Mouse (Mus musculus) hindbrain, embryonic 12.5 days (tissue): ENCODE results near the gene F11. TPM values are rescaled to one million over a fixed set of nuclear protein-coding genes. Genes with fewer than 3 reads are reported as not detected.

Experiments used
- ATAC-seq: fragments of 200-750 bp; cut with Nextera tagmentation; 2 replicates; pipeline ENCODE4 v1.8.0; 2017; ENCODE audit warnings: moderate TSS enrichment; ENCODE audit not compliant: low FRiP score
- H3K27ac ChIP-seq: fragments of 300-500 bp; sonication (generic); 2 replicates; pipeline ENCODE4 v1.5.1; 2016; ENCODE audit warnings: mild to moderate bottlenecking
- H3K27me3 ChIP-seq: fragments of 300-500 bp; sonication (generic); 2 replicates; pipeline ENCODE4 v1.6.1; 2016; ENCODE audit warnings: mild to moderate bottlenecking
- H3K36me3 ChIP-seq: fragments of 300-500 bp; sonication (generic); 2 replicates; pipeline ENCODE4 v1.6.1; 2016; ENCODE audit warnings: mild to moderate bottlenecking
- H3K4me1 ChIP-seq: fragments of 300-500 bp; sonication (generic); 2 replicates; pipeline ENCODE4 v1.6.1; 2016
- H3K4me2 ChIP-seq: fragments of 300-500 bp; sonication (generic); replicated peaks from 2 replicates; pipeline ENCODE4 v1.6.1; 2016; ENCODE audit warnings: mild to moderate bottlenecking
- H3K4me3 ChIP-seq: fragments of 300-500 bp; sonication (generic); 2 replicates; pipeline ENCODE4 v1.5.1; 2016; ENCODE audit warnings: mild to moderate bottlenecking
- H3K9ac ChIP-seq: fragments of 300-500 bp; sonication (generic); 2 replicates; pipeline ENCODE4 v1.6.1; 2016; ENCODE audit warnings: mild to moderate bottlenecking, moderate library complexity
- H3K9me3 ChIP-seq: fragments of 300-500 bp; sonication (generic); replicated peaks from 2 replicates; pipeline ENCODE4 v1.6.1; 2016; ENCODE audit warnings: mild to moderate bottlenecking
- WGBS: fragments of 180-500 bp; shearing (Covaris S2); methylation state at CpG from one replicate; pipeline ENCODE4 v1.1.7; 2016; 5-methylcytosine and 5-hydroxymethylcytosine counted together
- polyA plus RNA-seq: library from polyadenylated mRNA; unstranded; fragments of >200 nt; fragmentation: Nextera tagmentation; extraction: Ambion mirVana; gene quantifications from 2 replicates; pipeline ENCODE4 v1.2.1, GENCODE M21; 2016

F11 gene
- not detected in 2 replicates for polyA plus RNA-seq

DNA sequence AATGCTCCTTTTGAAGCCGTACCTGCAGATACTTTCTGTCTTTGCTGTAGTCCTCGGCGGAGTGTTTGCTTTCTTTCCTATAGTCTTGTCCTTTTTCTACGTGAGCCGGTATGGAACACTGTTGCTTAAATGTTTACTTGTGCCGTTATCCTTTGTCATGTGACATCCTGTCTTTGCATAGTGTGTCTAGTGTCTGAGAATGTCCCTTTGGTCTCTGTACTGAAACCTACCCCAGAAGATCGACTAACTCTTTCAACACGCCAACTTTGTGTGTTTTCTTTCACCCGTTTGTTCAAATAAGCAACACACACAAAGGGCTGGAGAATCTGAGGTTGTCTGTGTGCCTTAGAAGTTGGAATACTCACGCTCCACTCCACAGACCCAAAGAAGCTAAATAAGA lies at the start of gene F11:
Gene F11, minus strand, starts transcription at position 112 of the 400 bp plus-strand sequence.
- WGBS: 80% methylated on average over 10 of the region's 10 CpGs

GRCm38 (mm10) chr8:45310967-45311366 lies 49.1 kb upstream of the F11 start:
- no peak for ATAC-seq
- Histone ChIP-seq H3K4me2 (no peak overlapping the region), H3K4me3 (no peak overlapping the region), H3K27me3 (no peaks in the 10 kb centered on the region), H3K9ac (no peak overlapping the region), H3K36me3 (no peaks in the 10 kb centered on the region), H3K9me3 (no peaks in the 10 kb centered on the region), H3K4me1 (no peaks in the 10 kb centered on the region), H3K27ac (no peak overlapping the region)
- 87% methylated on average over 4 of the region's 4 CpGs for WGBS

More for the DNA sequence above, at the start of gene F11:
- ATAC-seq: no peak
- no peak within 1 kb of the TSS for H3K4me3 ChIP-seq
- no peak within 1 kb of the TSS for H3K27ac ChIP-seq
- no peaks in the 10 kb centered on the region for H3K27me3 ChIP-seq
- H3K4me1 ChIP-seq: no peaks in the 10 kb centered on the region
- no peak within 1 kb of the TSS for H3K4me2 ChIP-seq
- 0 out of 2 replicates have a peak, but pooled peaks cover 8% of the 10 kb centered on the region for H3K9me3 ChIP-seq
- H3K9ac ChIP-seq: no peak within 1 kb of the TSS
- no peaks in the 10 kb centered on the region for H3K36me3 ChIP-seq

DNA sequence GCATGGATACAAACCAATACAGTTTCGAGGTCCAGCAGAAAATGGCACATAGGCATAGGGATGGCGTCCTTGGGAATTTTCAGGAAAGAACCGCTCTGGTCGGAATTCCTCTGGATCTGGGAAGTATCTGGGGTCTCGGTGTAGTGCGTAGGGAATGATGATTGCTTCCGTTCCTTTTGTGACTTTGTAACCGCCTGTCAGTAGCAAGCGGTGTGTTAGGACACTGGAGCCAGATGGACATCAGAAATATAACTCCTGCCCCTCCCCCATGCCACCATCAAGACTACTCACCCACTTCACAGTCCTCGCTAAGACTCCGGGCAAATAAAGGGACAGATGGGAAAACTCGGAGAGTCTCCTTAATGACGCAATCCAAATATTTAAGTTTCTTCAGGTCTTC lies 46.5 kb upstream of the F11 start, which contains the start of gene Gm45753:
Gene Gm45753, minus strand, starts transcription at position 101 of the 400 bp plus-strand sequence.
- Histone ChIP-seq H3K4me3 (no peak within 1 kb of the TSS), H3K9ac (no peak within 1 kb of the TSS), H3K36me3 (no peaks in the 10 kb centered on the region), H3K27me3 (no peaks in the 10 kb centered on the region), H3K4me2 (no peak within 1 kb of the TSS), H3K9me3 (no peaks in the 10 kb centered on the region), H3K4me1 (no peaks in the 10 kb centered on the region), H3K27ac (no peak within 1 kb of the TSS)
- ATAC-seq: no peak
- 94% methylated on average over 13 of the region's 13 CpGs for WGBS

DNA sequence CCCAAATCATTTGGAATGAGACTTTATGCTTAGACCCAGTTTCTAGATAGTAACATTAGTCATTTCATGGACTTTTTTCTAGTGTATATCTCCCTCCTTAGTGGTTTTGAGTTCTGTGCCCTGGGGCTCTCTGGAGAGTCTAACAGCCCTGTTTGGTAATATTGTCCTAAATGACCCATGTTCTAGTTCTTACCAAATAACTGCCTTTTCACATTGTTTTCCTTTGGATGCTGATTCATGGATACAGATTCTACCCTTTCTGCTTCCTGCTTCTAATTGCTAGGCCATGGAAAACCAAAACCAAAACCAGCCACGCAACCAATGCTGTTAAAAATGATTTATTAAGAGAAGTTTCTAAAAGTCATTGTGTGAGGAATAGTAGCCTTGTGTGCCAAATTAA lies 43.6 kb upstream of the F11 start:
- Histone ChIP-seq H3K4me2 (no peak overlapping the region), H3K4me3 (no peak overlapping the region), H3K36me3 (no peaks in the 10 kb centered on the region), H3K9ac (no peak overlapping the region), H3K27me3 (no peaks in the 10 kb centered on the region), H3K27ac (no peak overlapping the region), H3K4me1 (no peaks in the 10 kb centered on the region), H3K9me3 (no peaks in the 10 kb centered on the region)
- WGBS: 79% methylated on average over 1 of the region's 1 CpGs
- ATAC-seq: no peak

DNA sequence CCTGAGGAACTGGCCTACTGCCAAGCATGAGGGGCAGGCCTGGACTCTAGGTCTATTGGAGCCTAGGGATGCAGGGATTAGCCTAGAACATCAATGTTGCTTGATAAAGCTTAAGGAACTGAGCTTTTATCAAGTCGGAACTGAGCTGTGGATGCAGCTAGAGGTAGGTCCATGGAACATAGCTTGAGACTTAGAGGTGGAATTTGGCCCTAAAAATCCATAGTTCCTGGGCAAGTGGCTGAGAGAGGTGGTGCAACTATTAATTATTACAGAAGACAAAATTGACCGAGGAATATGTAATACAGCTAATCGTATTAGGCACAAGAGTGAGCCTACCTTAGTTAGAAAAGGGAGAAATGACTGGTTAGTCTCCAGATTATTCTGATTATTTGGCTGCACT lies 42.5 kb upstream of the F11 start:
- ATAC-seq: no peak
- H3K9me3 ChIP-seq: no peaks in the 10 kb centered on the region
- no peak overlapping the region for H3K4me2 ChIP-seq
- H3K27me3 ChIP-seq: no peaks in the 10 kb centered on the region
- H3K36me3 ChIP-seq: no peaks in the 10 kb centered on the region
- H3K9ac ChIP-seq: no peak overlapping the region
- H3K27ac ChIP-seq: no peak overlapping the region
- 94% methylated on average over 3 of the region's 3 CpGs for WGBS
- no peak overlapping the region for H3K4me3 ChIP-seq
- no peaks in the 10 kb centered on the region for H3K4me1 ChIP-seq

DNA sequence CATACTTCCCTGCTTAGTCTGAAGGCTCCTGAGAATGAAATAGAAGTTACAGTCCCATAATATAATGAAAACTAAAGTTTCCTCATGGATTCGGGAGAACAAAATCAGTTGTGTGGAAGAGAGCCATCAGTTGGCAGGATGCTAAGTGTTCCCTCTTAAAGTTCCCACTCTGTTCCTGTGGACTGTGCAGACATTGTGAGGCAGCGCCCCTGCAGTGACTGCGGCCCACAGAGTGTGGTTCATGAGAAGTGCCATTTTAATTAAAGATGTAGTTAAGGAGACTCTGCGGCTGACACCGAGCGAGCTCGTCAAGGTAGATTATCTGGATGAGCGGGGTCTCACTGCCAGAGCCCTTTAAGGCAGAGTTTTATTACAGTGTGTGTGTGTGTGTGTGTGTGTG lies 40.6 kb upstream of the F11 start:
- Histone ChIP-seq H3K36me3 (no peaks in the 10 kb centered on the region), H3K9me3 (no peaks in the 10 kb centered on the region), H3K4me1 (no peaks in the 10 kb centered on the region), H3K27ac (no peak overlapping the region), H3K4me2 (no peak overlapping the region), H3K27me3 (no peaks in the 10 kb centered on the region), H3K4me3 (no peak overlapping the region), H3K9ac (no peak overlapping the region)
- WGBS: 85% methylated on average over 8 of the region's 8 CpGs
- no peak for ATAC-seq

DNA sequence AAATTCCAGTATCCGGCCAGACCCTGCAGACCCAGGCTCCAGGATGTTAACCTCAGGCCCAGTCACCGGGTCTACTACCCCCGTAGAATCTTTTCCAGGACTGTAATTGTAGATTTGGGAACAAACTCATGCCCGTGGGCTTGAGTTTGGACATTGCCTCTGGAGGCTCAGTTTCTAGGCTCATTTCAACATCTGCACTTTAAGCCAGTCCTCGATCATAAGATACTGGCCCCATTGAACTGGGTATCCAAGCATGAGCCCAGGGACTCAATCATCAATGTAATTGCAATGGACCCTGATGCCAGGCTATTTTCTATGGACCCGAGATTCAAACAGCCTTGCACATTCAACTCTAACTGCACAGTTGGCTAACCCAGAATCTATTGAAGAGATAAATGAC lies 33.4 kb upstream of the F11 start:
- Histone ChIP-seq H3K27ac (no peak overlapping the region), H3K36me3 (no peaks in the 10 kb centered on the region), H3K4me2 (no peak overlapping the region), H3K9me3 (no peaks in the 10 kb centered on the region), H3K4me1 (no peaks in the 10 kb centered on the region), H3K9ac (no peak overlapping the region), H3K27me3 (no peaks in the 10 kb centered on the region), H3K4me3 (no peak overlapping the region)
- ATAC-seq: no peak
- WGBS: 91% methylated on average over 6 of the region's 6 CpGs

GRCm38 (mm10) chr8:45294687-45295086 lies 32.9 kb upstream of the F11 start, which contains the start of gene Klkb1:
Gene Klkb1, minus strand, starts transcription at chr8:45294859.
- H3K9me3 ChIP-seq: no peaks in the 10 kb centered on the region
- H3K27ac ChIP-seq: no peak within 1 kb of the TSS
- H3K4me2 ChIP-seq: no peak within 1 kb of the TSS
- no peak within 1 kb of the TSS for H3K9ac ChIP-seq
- H3K4me3 ChIP-seq: no peak within 1 kb of the TSS
- no peaks in the 10 kb centered on the region for H3K27me3 ChIP-seq
- H3K4me1 ChIP-seq: no peaks in the 10 kb centered on the region
- ATAC-seq: no peak
- 93% methylated on average over 7 of the region's 7 CpGs for WGBS
- no peaks in the 10 kb centered on the region for H3K36me3 ChIP-seq

GRCm38 (mm10) chr8:45291790-45292189 lies 30.0 kb upstream of the F11 start:
- Histone ChIP-seq H3K27ac (no peak overlapping the region), H3K4me2 (no peak overlapping the region), H3K27me3 (no peaks in the 10 kb centered on the region), H3K36me3 (no peaks in the 10 kb centered on the region), H3K4me3 (no peak overlapping the region), H3K4me1 (no peaks in the 10 kb centered on the region), H3K9ac (no peak overlapping the region), H3K9me3 (no peaks in the 10 kb centered on the region)
- ATAC-seq: no peak
- WGBS: 78% methylated on average over 2 of the region's 2 CpGs

DNA sequence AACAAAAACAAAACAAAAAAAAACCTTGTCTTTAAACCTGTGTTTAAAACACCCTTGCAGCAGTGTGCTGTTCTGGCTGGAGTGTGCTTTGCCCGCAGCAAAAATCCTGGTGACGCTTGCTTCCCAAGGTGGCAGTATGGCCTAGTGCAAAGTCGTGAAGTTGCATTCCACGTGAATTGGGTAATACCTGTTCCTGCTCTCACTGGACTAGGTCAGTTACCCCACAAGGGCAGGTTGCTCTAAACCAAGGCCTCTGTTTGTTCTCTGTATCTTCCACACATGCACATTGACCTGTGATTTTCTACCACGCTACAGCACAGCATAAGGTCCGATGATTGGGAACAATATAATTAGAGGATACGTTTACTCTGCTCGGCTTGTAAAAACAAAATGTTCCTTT lies 19.8 kb upstream of the F11 start:
- Histone ChIP-seq H3K4me3 (no peak overlapping the region), H3K27ac (no peak overlapping the region), H3K9me3 (no peaks in the 10 kb centered on the region), H3K27me3 (no peaks in the 10 kb centered on the region; the same call in 1 of the 2 replicates), H3K9ac (no peak overlapping the region), H3K4me1 (no peaks in the 10 kb centered on the region), H3K4me2 (no peak overlapping the region), H3K36me3 (no peaks in the 10 kb centered on the region)
- WGBS: 85% methylated on average over 8 of the region's 8 CpGs
- ATAC-seq: no peak

DNA sequence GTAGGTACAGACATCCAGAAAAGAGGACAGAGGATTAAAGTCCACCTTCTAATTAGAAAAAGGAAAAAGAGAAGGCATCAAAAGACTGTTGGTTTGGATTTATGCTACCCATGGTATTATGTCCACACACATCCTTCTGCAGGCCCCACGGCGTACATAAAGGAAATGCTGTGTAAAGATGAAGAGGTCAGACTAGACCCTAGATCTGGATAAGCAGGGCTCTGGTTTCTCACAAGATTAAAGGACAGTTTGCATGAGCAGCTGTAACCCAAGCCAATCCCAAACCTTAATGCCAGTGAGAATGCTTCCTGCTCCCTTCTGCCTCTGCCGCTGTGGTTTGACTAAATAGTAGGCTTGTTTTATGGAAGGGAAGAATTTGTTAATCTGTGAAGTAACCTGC lies 15.6 kb upstream of the F11 start:
- Histone ChIP-seq H3K4me1 (no peaks in the 10 kb centered on the region), H3K9me3 (no peaks in the 10 kb centered on the region), H3K4me3 (no peak overlapping the region), H3K4me2 (no peak overlapping the region), H3K9ac (no peak overlapping the region), H3K27ac (no peak overlapping the region), H3K36me3 (no peaks in the 10 kb centered on the region), H3K27me3 (no peaks in the 10 kb centered on the region; the same call in 1 of the 2 replicates)
- ATAC-seq: no peak
- WGBS: 79% methylated on average over 3 of the region's 3 CpGs

DNA sequence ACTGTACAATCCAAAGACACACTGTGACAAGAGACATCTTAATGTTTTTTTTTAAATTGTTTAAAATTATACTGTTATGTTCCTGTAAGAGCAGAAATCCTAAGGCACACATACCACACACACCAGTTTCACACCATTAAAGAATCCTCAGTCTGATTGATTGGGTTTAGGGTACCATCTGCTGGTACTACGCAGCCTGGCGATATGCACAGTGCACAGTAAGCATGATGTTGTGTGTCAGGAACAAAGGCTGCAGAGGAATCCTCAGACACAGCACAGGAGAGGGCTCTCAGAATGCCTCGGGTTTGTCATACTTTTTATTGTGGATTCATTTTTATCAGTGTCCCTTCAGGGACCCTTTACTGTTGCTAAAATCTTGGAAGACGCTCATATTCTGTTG lies 12.5 kb upstream of the F11 start:
- H3K27me3 ChIP-seq: no peaks in the 10 kb centered on the region
- H3K4me1 ChIP-seq: no peaks in the 10 kb centered on the region
- no peak overlapping the region for H3K4me3 ChIP-seq
- no peak overlapping the region for H3K4me2 ChIP-seq
- no peaks in the 10 kb centered on the region for H3K36me3 ChIP-seq
- no peak overlapping the region for H3K27ac ChIP-seq
- no peaks in the 10 kb centered on the region for H3K9me3 ChIP-seq
- H3K9ac ChIP-seq: no peak overlapping the region
- 85% methylated on average over 4 of the region's 4 CpGs for WGBS
- no peak for ATAC-seq

DNA sequence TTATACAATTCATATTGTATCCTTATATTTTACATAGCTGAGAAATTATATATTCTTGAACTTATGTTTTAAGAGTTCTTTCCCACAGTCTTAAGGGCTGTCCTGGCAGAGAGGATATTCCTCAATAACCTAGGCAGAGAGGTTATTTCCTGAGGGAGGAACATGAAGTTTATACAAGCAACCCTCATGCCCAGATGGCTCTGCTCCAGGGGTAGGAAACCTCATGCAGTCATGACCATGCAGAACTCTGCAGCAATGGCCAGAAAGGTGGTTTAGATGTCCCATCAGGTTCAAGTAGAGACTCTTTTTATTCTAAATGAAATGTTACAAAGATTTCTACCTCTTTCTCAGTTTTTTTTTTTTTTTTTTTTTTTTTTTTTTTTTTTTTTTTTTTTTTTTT lies 7.2 kb upstream of the F11 start:
- ATAC-seq: no peak
- Histone ChIP-seq H3K36me3 (no peaks in the 10 kb centered on the region), H3K27ac (no peak overlapping the region), H3K9ac (no peak overlapping the region), H3K9me3 (0 out of 2 replicates have a peak, but pooled peaks cover 8% of the 10 kb centered on the region), H3K4me1 (no peaks in the 10 kb centered on the region), H3K27me3 (no peaks in the 10 kb centered on the region), H3K4me2 (no peak overlapping the region), H3K4me3 (no peak overlapping the region)
